In the genomic region with DNA sequence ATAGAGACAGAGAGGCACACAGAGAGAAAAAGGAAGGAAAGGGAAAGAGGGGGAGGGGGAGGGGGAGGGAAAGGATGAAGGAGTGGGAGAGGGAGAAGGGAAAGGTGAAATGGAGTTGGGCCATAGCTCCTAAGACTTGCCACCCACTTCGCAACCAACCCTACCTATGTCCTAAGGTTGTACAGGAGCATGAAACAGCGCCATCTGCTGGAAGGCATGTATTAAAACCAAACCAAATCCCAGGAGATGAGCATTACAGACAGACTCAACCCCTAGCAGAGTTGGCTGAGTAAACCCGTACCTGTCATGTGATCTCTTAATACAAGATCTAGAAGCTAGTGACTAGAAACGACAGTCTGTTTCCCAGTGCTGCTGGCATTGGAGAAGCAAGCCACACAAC, we compare ENCODE assay signal across 8 mouse cellular contexts.
DNase-seq lines count a peak whose midpoint lies in the region; ATAC-seq and TF ChIP-seq lines count a peak whose summit lies in the region.

No protein-coding gene starts in this region.

- H3K4me1 ChIP-seq in embryonic fibroblast, embryonic 13.5 days (ENCODE audit: control insufficient read depth, insufficient read depth, low read length) = no peaks in the 10 kb centered on the region

- H3K4me3 ChIP-seq in left cerebral cortex, adult 2 months = no peak overlapping the region
- H3K4me3 ChIP-seq in embryonic fibroblast, embryonic 13.5 days (ENCODE audit: insufficient read depth, low read length) = no peak overlapping the region

- DNase-seq in left cerebral cortex, adult 2 months (ENCODE audit: extremely low spot score in 1 of 2, low spot score in 2 of 2) = peak; percentile 38 to 40
- DNase-seq in left cerebral cortex, adult 9 months (ENCODE audit: low spot score in 2 of 2) = no peak
- no peak for DNase-seq in Patski (ENCODE audit: low read depth, low spot score)
- DNase-seq in brain, embryonic 14.5 days (ENCODE audit: low read depth) = peak; percentile 52
- DNase-seq in spleen, postnatal 14 days (ENCODE audit: low spot score in 2 of 2) = no peak
- DNase-seq in heart, adult 11 months = no peak

- in situ Hi-C loops in Patski (cut with MboI; ENCODE audit: low pct_unique_long_range_greater_than_20kb) = no loop called here

- no peaks in the 10 kb centered on the region for H3K27me3 ChIP-seq in Patski

- intact Hi-C loops in left cerebral cortex, adult 2 months (cut with DNase I) = loop anchor here (1.0 to 10.0 kb wide), 3 partner anchors 221 to 321 kb away; no protein-coding TSS in a partner anchor

- CTCF ChIA-PET in Patski (lab: Charles Lee) = no interaction called here

- no peak overlapping the region for H3K27ac ChIP-seq in left cerebral cortex, adult 2 months
- H3K27ac ChIP-seq in embryonic fibroblast, embryonic 13.5 days (ENCODE audit: insufficient read depth, low read length) = no peak overlapping the region

- TF ChIP-seq POLR2A in brain, embryonic 14.5 days (IDR thresholded peaks at IDR 0.05; ENCODE audit: borderline replicate concordance, extremely low read depth, insufficient read depth, insufficient read length, poor library complexity, severe bottlenecking) = no peak
- TF ChIP-seq POLR2A in embryonic fibroblast, embryonic 13.5 days (IDR thresholded peaks at IDR 0.05; ENCODE audit: low read depth, low read length) = no peak

- peak; percentile 63 for TF ChIP-seq CTCF in left cerebral cortex, adult 2 months (IDR thresholded peaks at IDR 0.05)
- peak; percentile 30 for TF ChIP-seq CTCF in Patski (IDR thresholded peaks at IDR 0.05)
- peak; percentile 55; the same call in 1 of the 2 replicates for TF ChIP-seq CTCF in brain, embryonic 14.5 days (IDR thresholded peaks at IDR 0.05; ENCODE audit: borderline replicate concordance, extremely low read depth, insufficient read depth, insufficient read length)
- 0 out of 2 replicates have a peak, but pooled peaks have one; percentile 23 for TF ChIP-seq CTCF in embryonic fibroblast, embryonic 13.5 days (IDR thresholded peaks at IDR 0.05; ENCODE audit: borderline replicate concordance, insufficient read depth, low read length)

- ATAC-seq in Patski = no peak
- ATAC-seq in megakaryocyte, adult 5-6 weeks (ENCODE audit: poor library complexity, severe bottlenecking) = peak; percentile 38; the same call in 1 of the 2 replicates

- POLR2A ChIA-PET in Patski (lab: Charles Lee) = interaction anchor here (0.7 kb wide), 1 partner anchor 16 kb away, joined by 3 read pairs; no protein-coding TSS in a partner anchor

Comparison
In these comparisons a context has a peak if more than half of its experiments do, and no peak if none do; other contexts are left out.
1. DNase-seq: peak in left cerebral cortex, adult 2 months (2 of 2) and brain, embryonic 14.5 days (single experiment); none in left cerebral cortex, adult 9 months (0 of 2), Patski (single experiment), spleen, postnatal 14 days (0 of 2) and heart, adult 11 months (single experiment).
2. Peak in every context shown above with its lines, with median percentiles within 50 percentile points of each other: CTCF ChIP-seq.